Mouse (Mus musculus) common myeloid progenitor, adult 5-6 weeks (primary cell): ENCODE data around the gene Zfp423. TPM values are rescaled to one million over a fixed set of nuclear protein-coding genes. Genes with fewer than 3 reads are reported as not detected.

Experiments used
- ATAC-seq: replicated peaks from 2 replicates; pipeline ENCODE4 v1.8.0; 2016; ENCODE audit warnings: low read depth, mild to moderate bottlenecking, moderate TSS enrichment, inconsistent platforms; ENCODE audit not compliant: poor library complexity, severe bottlenecking
- total RNA-seq: library from RNA; stranded (forward); fragments of 200-1000, 187-1606 nt; gene quantifications from 2 replicates; pipeline ENCODE4 v1.2.3, GENCODE M21; 2017

The Zfp423 gene
- total RNA-seq, 1 experiment from 2014 or later: not detected

- no peak for ATAC-seq
These were observed 5.9 kb downstream of the Zfp423 start for GRCm38 (mm10) chr8:87953473-87953872.

GRCm38 (mm10) chr8:87952298-87952697, 7.1 kb downstream of the Zfp423 start:
- ATAC-seq: no peak

GRCm38 (mm10) chr8:87944225-87944934, 15.0 kb downstream of the Zfp423 start:
- ATAC-seq: no peak

DNA sequence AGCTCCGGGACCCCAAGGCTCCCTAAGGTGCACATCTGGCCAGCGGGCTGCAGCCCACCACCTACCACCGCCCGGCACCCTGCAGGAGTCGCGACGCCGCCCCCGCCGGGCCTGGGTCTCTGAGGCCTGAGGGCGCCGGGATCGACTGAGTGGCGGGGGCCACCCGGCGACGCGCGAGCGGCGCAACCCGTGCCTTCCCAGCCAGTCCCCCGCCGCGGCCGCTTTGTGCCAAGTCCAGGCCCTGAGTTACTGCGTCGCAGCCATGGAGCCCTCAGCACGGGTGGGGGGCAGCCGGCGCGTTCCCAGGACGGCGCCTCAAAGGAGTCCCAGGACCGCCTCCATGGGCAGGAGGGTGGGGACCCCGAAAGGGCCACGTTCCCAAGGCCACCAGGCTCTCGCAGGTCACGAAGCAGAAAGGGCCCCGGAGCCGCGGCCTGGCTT, 15.7 kb downstream of the Zfp423 start:
- ATAC-seq: no peak

DNA sequence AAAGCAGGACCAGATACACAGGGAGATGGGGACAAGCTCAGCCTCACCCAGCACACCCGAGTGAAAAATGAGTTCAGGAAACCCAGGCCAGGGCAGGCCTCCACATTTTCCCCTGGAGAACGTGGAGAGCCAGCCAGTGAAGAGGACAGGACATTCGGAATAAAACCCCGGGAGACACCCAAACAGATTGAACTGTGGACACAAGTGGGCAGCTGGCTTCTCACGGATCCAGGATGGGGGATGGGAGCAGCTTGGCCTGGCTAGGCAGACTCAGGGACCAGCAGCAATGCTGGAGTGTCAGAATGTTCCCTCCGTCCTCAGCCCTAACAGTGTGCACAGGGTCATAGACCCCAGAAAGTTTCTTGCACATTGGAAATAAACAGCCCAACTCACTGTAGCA, 18.7 kb downstream of the Zfp423 start:
- ATAC-seq: no peak

DNA sequence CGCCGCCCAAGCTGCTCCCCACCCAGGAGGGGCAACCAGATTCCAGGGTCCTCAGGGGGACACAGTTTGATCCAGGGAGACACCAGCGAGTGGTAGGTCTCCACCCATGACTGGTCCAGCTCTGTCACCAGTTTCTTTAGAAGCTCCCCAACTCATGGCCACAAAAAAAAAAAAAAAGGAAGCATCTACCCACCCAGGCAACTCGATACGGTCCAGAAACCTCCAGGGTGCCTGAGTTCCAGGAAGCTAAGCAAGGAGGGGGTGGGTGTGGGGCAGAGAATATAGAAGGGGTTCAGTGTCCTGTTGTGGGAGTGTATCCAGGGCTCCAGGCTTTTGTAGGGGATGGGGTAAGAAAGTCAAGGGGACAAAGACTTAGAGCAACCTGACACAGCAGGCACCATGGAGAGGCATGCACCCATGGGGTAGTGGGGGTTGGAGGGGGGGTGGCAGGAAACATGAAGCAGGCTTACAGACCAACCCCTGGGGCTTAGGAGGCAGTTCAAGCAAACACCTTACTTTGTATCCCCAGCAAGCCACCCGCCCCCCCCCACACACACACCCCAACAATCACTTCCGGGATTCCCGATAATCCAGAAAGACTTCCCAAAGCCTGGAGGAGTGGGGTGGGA, 20.0 kb downstream of the Zfp423 start:
- ATAC-seq: no peak

GRCm38 (mm10) chr8:87938351-87939232, 20.8 kb downstream of the Zfp423 start:
- ATAC-seq: no peak

GRCm38 (mm10) chr8:87937211-87937610, 22.2 kb downstream of the Zfp423 start:
- ATAC-seq: no peak

- ATAC-seq: no peak
These were observed 24.2 kb downstream of the Zfp423 start for GRCm38 (mm10) chr8:87935088-87935680.

- no peak for ATAC-seq
These were observed 25.2 kb downstream of the Zfp423 start for GRCm38 (mm10) chr8:87934175-87934574.

- no peak for ATAC-seq
These were observed 25.6 kb downstream of the Zfp423 start for GRCm38 (mm10) chr8:87933752-87934151.

- no peak for ATAC-seq
These were observed 30.5 kb downstream of the Zfp423 start for GRCm38 (mm10) chr8:87928857-87929256.

DNA sequence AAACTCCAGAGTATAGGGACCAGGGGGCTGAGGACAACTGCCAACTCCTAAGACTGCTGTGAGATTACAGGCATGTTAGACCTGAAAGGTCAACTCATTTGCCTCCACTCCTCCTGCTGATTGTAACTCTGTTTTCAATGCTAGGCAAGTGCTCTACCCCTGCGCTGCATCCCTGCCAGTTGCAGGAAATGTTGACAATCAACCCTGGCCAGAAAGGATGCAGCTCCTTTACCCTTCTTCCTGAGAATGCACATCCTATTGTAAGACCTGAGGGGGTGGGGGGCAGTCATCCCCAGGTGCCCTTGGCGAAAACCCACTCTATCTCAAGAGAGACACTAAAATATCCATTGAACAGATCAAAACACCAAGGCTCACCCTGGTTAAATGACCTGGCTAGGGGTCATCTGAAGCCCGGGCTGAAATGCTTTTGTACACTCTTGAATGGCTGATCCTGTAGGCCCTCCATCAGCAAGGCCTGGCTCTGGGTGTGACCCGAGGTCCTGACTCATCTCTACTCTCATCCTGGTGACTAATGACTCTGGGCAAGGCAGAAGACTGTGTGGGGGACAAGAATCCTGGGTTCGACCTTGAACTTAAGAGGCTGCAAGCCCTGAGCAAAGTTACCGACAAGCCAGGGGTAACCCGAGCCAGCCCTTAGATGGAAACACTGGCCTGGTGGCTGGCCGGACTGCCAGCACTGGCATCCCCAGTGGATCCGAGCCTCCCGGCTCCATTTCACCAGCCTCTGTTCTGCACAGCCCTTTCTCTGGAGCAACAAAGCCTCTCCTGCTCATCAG, 32.2 kb downstream of the Zfp423 start:
- ATAC-seq: no peak

GRCm38 (mm10) chr8:87926098-87926890, 33.1 kb downstream of the Zfp423 start:
- no peak for ATAC-seq

GRCm38 (mm10) chr8:87922936-87923335, 36.5 kb downstream of the Zfp423 start:
- no peak for ATAC-seq

DNA sequence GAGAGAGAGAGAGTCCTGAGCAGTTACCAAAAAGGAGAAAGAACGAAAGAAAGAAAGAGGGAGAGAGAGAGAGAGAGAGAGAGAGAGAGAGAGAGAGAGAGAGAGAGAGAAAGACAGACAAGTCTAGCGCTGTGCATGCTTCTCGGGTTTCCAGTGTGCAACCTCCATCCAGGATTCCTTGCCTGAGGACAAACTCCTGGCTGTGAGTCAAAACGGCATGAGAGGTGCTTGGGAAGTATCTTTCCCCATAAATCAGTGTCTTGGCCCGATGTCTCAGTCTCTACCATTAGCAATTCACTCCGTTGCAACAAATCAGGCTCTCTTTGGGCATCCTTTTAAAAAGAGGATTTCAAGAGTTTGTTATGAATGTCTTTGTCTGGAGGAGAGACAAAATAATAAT, 36.9 kb downstream of the Zfp423 start:
- no peak for ATAC-seq

- ATAC-seq: no peak
These were observed 41.4 kb downstream of the Zfp423 start for GRCm38 (mm10) chr8:87918004-87918403.

DNA sequence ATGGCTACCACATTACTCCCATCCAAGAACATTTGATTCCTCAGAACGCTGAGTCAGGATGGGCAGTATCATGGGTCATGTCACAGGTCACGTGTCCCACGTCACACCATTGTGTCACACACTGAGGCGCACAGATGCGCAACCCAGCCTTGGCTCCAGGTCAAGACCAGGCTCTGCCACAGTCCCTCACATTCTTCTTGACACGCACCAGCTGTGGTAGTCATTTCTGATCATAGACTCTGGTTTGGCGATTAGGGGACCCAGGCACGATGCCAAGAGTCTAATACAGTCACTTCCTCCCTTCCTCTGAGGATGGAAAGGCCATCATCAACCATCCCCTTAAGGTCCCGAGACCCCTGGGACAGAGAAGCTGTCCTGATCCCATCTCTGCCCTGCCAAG, 43.6 kb downstream of the Zfp423 start:
- no peak for ATAC-seq
